Mouse (Mus musculus) thymus, adult 2 months (tissue): ENCODE results near the gene Dars.

Experiments used
- CTCF ChIP-seq: fragments of 200-500 bp; IDR thresholded peaks from 2 replicates; pipeline ENCODE4 v1.5.1; 2012; ENCODE audit warnings: mild to moderate bottlenecking, control low read depth, low read length, moderate library complexity, borderline replicate concordance; ENCODE audit not compliant: control insufficient read depth, poor library complexity, insufficient read depth; ENCODE audit errors: extremely low read depth
- POLR2A ChIP-seq: fragments of 200-500 bp; IDR thresholded peaks from 2 replicates; pipeline ENCODE4 v1.6.1; 2012; ENCODE audit warnings: mild to moderate bottlenecking, low read length, control low read depth, moderate library complexity; ENCODE audit not compliant: control insufficient read depth, poor library complexity, insufficient read depth; ENCODE audit errors: extremely low read depth

DNA sequence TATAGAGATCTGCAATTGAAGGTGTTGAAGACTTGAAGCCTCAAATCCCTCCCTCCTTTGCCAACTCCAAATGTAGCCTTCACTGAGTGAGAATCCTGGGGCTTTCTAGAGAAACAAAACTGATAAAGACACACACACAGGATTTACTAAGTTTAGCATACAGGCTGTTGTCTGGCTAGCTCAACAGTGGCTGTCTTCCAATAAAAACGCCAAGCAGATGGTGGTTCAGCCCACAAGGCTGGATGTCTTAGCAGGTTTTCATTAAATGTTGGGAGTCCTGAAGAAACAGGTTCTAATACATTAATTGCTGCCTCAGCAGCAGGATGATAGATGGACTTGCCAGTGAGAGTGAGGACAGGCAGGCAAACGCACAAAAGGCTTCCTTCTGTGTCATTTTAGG, 56.6 kb downstream of the Dars start:
- no peak for TF ChIP-seq POLR2A
- no peak for TF ChIP-seq CTCF
